Mouse (Mus musculus) thymus, adult 2 months (tissue): ENCODE measurements around the gene Chst11.

Experiments
- CTCF ChIP-seq: fragments of 200-500 bp; IDR thresholded peaks from 2 replicates; pipeline ENCODE4 v1.5.1; 2012; ENCODE audit warnings: mild to moderate bottlenecking, control low read depth, low read length, moderate library complexity, borderline replicate concordance; ENCODE audit not compliant: control insufficient read depth, poor library complexity, insufficient read depth; ENCODE audit errors: extremely low read depth
- POLR2A ChIP-seq: fragments of 200-500 bp; IDR thresholded peaks from 2 replicates; pipeline ENCODE4 v1.6.1; 2012; ENCODE audit warnings: mild to moderate bottlenecking, low read length, control low read depth, moderate library complexity; ENCODE audit not compliant: control insufficient read depth, poor library complexity, insufficient read depth; ENCODE audit errors: extremely low read depth

GRCm38 (mm10) chr10:83124560-83124959 is 139.3 kb downstream of the Chst11 start:
- TF ChIP-seq POLR2A (no peak), CTCF (no peak)
